Comparison of ENCODE assay signal across 1 mouse cellular context in the genomic region with DNA sequence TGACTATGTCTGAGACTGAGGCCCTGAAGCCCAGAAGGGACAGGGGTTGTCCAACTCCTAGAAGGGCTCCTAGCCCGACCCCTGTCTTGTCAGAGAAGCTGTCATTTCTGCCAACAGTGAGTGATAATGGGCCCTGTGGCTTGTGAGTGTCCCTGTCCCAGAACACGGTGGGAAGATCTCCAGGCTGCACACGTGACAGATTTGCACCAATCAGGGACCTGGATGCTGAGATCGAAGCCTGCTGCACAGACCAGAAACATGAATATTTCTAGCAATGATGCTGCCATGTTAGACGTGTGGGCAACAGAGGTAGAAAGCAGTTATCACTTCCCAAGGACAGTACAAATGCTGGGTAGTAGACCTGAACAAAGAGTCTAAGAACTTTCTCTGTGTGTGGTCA.
TF ChIP-seq lines count a peak whose summit lies in the region.

No protein-coding gene starts in this region.

TF ChIP-seq in CH12.LX, 34 proteins besides CTCF, POLR2A, EP300 and RAD21 (continued from another document):
- TF ChIP-seq USF2 (conservative IDR thresholded peaks at IDR 0.05; ENCODE audit: low read depth, low read length) (peak; percentile 79), ELF1 (IDR thresholded peaks at IDR 0.05; ENCODE audit: low read depth, low read length) (no peak), MYC (IDR thresholded peaks at IDR 0.05; ENCODE audit: low read depth, low read length) (no peak), NRF1 (IDR thresholded peaks at IDR 0.05; ENCODE audit: low read depth, low read length) (no peak)
